Mouse (Mus musculus): ENCODE measurements around the gene Nup107.

DNA sequence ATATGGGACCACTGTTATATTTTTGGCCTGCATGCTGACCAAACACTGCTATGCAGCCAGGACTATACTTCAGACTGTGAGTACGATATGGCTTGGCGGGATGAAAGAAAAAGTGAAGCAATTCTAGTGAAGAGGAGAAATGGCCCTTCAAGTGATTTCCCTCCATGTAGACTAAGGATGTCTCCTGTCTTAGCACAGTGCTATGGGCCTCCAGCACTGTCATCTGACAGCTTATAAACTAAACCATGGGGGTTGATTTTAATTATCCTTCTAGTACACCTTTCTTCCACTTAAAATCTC lies 1.4 kb downstream of the Nup107 start:
- TF ChIP-seq POLR2A (IDR thresholded peaks at IDR 0.05; ENCODE audit: insufficient read depth, low read depth, low read length) (no peak), CTCF (IDR thresholded peaks at IDR 0.05; ENCODE audit: insufficient read depth, low read depth, low read length) (no peak)

Measured in olfactory bulb, adult 2 months (tissue).